Mouse (Mus musculus): ENCODE measurements around the gene D230025D16Rik. TPM values are rescaled to one million over a fixed set of nuclear protein-coding genes. Genes with fewer than 3 reads are reported as not detected.

The D230025D16Rik gene
- total RNA-seq, 2 experiments from 2014 or later: 12.9 to 24.3 TPM

DNA sequence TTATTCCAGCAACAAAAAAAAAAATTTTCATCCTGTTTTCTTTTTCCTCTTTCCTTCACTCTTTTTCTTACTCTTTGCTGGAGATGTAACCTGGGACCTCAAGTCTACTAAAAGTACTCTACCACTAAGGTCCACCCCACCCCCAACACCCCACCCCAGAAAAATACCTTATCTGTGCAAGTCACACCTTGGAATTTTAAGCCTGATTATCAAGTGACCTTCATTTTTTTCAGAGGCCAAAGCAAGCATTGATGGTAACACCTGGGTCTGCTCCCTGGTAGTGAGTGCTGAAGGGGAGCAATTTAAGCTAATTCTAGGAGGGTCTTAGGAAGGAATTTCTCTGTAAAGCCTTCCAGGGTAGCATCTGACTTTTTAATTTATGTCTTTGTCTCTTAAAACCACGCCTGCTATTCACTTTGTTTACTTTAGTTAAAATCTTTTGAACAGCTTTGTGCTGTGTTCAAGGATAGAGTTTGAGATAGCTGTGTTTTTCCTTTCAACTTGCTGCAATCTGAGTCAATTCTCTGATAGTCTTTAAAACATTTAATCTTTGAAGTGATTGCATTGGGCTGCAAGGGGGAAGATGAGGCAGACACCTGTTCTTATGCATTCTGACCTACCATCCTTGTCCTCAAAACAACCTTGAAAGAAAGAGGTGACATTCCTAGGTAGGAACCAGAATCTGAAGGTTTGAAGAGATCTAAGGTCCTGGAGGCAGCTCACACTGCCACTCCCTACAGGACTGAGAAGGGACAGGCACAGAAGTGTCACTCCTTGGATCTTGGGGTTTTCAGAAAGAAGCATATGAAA is 8.4 kb downstream of the D230025D16Rik start:
- ATAC-seq (replicated peaks; ENCODE audit: low FRiP score, poor library complexity, severe bottlenecking): no peak

DNA sequence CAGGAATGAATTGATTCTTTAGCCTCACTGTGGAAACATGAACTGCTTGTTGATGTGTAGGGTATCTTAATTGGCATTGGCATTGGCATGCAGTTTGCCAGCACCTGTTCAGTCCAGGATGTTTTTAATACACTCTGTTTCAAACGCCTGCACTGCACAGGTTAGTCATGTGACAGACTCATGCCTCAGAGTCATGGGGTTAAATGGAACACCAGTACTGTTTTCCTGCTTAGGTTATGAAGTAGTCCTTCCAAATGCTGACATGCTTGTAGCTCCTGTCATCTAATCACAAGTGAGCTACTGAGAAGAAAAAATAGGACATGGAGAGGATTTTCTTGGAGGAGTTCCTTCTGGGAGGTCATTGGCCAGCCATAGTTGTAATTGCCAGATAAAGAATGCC is 10.3 kb downstream of the D230025D16Rik start:
- no peak for ATAC-seq (replicated peaks; ENCODE audit: low FRiP score, poor library complexity, severe bottlenecking)

DNA sequence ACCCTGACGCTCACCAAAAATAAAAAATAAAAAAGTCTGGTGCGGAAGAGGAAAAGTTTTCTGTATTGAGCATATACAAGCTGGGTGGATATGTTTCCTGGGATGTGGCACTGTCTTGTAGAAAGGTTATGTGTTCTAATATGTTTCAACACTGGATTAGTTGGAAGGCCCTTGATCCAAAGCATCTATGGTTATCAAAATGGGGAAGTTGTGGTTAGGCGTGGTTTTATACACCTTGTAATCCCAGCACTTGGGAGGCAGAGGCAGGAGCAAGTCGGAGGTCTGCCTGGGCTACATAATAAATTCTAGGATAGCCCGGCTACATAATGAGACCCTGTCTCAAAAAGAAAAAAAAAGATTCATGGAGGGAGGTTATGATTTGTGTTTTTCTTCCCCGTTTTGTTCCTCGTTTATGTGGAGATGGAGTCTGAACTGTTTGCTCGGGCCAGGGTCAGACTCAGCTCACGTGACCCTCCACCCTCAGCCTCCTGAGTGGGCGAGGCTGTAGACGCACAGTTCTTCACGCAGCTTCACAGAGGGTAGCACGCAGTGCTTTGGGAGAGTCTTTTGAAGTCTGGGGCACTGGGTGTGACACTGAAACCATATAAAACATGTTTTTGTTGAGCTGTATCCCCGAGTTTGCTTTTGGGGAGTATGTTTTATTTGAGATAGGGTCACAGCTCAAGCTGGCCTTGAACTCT is 12.6 kb downstream of the D230025D16Rik start:
- no peak for ATAC-seq (replicated peaks; ENCODE audit: low FRiP score, poor library complexity, severe bottlenecking)

DNA sequence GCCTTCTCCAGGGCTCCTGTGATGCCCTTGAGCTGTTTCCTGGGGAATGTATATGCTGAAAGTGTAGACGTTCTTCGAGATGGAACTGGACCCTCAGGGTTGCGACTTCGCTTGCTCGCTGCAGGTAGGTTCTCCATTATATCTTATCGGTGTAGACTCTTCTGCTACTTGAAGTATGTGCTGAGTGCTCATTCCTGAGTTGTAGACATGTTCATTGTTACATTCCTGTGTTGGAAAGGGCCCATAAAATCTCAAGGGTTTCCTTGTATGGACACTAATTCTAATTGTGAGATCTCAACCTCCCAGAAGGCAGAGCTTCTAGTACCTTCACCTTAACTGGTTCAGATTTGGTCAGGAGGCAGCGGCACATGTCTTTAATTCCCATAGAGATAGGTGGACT is 16.1 kb downstream of the D230025D16Rik start:
- no peak for ATAC-seq (replicated peaks; ENCODE audit: low FRiP score, poor library complexity, severe bottlenecking)

DNA sequence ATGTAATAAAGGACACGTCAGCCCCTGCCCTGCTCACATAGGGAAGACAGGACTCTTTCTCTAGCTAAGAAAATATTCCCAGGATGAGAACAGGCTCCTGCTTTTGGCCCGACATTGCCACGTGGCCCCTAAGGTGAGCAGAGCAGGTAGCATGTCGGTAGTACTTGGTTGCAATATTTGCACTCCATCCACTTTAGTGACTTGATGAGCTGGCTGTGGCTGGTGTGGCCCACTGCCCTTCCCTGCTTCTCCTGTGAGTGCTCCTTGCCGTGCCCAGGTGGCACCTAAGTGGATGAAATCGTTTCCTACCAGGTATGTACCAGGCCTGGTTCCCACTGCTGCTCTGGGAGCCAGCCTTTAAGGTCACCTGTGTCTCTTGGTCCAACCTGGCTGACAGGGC is 27.0 kb downstream of the D230025D16Rik start:
- no peak for ATAC-seq (replicated peaks; ENCODE audit: low FRiP score, poor library complexity, severe bottlenecking)

DNA sequence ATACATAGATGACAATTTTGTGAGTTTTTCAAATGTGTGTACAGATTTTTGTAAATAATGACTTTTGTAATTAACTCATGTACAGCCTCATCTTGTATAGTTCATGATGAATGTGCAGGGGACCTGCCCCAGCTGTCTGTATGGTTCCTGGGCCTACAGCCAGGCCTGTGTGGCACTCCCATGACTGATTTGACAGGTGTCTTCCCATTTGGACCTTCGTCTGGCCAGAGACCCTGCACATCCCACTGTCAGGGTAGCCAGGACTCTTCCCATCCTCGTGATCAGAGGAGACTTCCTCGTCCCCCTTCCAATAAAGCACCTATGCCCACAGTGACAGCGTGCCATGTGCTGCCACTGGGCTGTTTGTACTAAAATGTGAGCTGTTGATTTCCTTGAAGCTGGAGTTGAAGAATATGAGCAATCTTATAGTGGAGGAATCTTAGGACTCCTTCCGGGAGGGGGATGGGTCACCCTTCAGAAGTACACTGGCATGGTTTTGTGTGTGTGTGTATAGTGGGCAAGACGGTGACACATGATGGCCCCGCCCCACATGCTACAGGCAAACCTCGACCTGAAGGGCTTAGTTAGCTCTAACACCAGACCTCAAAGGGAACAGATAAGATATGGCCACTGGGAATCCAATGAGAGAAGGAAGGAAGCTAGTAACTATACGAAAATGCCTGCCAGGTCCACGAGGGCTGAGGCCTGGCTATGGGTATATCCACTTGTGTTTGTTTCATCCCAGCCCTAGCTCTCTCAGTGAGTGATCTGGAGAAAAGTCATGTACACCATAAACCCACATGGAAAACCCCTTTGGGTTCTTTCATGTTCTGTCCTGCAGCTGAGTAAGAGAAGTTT is 28.0 kb downstream of the D230025D16Rik start:
- no peak for ATAC-seq (replicated peaks; ENCODE audit: low FRiP score, poor library complexity, severe bottlenecking)

DNA sequence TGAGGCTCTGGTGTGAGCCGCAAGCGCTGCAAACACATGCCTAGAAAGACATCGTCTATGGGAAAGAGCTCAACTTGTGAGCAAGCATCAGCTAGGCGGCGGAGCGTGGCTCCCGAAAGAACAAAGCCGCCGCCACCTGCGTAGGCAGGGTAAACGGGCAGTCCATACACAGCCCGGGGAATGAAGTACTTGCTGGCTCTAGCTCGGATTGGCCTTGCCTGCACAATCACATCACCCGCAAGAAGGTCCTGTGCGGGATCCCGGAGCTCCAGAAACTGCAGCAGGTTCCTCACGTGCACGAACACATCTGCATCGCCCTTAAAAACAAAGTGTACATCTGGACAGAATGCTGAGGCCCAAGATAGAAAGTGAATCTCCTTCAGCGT is 28.8 kb downstream of the D230025D16Rik start:
- ATAC-seq (replicated peaks; ENCODE audit: low FRiP score, poor library complexity, severe bottlenecking): no peak

DNA sequence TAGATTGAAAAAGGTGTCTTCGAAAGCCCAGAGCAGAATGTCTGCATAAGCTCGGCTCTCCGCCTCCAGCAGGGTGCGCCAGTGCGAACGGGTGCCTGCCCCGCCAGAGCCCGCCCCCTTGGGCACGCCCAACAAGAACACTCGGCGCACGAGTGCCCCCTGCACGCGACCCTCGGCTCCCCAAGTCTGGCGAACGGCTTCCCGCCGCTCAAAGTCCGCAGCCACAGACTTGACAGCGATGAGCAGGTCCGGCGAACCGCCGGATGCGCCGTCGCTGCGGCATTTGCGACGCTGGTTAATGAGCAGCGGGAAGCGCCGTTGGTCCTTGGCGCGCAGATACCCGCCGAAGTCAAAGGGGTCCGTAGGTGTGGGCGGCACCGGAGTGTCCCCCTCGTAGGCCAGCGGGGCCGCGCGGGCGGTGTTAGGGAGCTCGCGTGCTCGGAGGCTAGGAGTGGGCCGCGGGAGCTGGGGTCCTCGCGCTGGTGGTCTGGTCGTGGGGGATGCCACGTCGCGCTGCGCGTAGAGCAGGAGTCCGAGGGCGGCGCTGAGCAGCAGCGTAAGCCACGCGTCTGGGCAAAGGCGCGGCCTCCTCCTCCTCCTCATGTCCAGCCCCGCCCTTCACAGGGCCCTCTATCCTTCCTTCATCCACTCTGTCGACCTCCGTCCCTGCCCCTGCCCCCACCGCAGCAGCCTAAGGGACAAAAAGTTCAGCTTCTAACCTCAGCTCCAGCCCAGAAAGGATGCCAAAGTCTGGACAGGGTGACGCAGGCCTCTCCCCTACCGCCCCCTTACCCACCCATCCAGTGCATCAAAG is 29.4 kb downstream of the D230025D16Rik start:
- ATAC-seq (replicated peaks; ENCODE audit: low FRiP score, poor library complexity, severe bottlenecking): peak; percentile 84

DNA sequence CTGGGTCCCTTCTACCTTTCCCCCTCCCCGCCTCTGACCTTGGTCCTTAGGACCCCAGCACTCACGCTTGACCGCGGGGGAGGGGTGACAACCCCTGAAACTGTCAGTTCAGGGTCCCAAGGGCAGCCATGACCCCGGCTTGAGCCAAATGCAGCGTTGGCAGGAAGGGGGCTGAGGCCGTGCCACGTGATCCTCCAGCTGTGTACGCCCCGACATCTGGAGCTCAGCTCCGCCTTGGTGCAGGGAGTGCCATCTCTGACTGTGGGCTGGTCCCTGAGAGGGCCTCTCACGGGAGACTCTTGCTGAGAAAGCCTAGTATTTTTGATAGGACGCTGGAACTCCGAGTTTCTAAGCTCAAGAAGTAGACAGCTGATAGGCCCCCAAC is 30.0 kb downstream of the D230025D16Rik start, which contains the start of gene B3gnt9:
Gene B3gnt9, minus strand, starts transcription at position 188 of the 385 bp plus-strand sequence.
- ATAC-seq (replicated peaks; ENCODE audit: low FRiP score, poor library complexity, severe bottlenecking): peak; percentile 74

DNA sequence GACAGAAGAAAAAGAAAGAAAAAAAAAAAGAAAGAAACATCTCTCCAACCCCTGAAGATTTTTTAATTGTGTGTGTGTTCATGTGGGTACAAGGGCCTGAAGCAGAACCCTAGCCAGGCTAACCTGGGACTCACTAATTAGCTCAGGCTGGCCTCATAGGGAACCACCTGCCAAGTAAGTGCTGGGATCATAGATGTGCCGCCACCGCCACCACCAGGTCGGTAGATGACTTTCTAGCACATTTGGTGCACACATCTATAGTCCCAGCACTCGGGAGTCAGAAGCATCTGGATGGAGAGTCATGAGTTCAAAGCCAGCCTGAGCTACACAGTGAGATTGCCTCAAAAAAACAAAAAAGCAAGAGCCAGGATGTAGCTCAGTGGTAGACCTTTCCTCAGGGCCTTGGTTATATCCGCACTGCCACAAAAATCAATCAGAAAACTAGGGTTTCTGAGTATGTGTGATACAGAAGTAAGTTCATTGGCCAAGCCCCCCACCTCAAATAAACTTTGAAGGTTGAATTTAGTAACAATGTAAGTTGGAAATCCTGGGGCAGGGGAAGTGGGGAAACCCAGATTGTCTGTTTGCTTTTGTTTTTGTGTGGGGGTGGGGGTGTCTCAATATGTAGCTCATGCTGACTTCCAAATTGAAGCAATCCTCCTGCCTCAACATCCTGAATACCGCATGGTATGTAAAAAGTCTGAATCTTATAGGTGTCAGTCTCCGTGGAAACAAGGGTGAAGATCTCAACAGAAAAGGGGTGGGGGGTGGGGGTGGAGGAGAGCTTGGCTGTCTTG is 32.6 kb downstream of the D230025D16Rik start:
- no peak for ATAC-seq (replicated peaks; ENCODE audit: low FRiP score, poor library complexity, severe bottlenecking)

DNA sequence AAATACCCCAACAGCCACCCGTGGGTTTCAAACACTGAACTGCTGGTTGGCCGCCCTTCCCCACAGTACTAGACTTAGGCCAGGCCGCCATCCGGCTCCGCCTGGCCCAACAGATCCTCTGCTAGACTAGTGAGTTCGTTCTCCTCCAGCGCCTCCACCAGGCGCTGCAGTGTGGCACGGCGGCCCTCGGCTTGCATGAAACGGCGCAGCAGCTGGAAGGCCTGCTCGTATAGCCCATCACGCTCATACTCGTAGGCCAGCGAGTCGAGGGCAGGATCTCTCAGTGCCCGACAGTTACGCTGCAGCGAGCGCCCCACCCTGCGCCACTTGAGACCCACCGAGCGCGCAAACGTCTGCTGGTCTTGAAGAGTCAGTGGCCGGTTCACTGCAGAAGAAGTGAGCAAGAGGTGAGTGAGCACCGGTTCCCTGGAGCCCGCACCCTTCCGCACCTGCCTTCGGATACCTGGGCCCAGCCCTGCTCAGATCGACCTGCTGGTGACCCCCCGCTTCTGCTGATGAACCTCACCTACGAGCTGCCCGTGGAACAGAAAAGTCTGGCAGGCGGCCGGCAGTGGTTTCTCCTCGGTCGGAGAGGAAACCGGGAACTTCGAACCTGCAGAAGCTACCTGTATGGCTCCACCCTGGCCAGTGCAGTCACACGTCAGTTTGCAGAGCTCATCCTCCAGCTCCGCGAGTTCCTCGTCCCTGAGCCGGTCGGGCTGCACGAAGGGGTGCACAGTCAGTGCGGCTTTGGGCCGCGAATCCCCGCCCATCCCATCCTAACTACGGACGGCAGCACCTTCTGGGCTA is 34.2 kb downstream of the D230025D16Rik start:
- ATAC-seq (replicated peaks; ENCODE audit: low FRiP score, poor library complexity, severe bottlenecking): no peak

DNA sequence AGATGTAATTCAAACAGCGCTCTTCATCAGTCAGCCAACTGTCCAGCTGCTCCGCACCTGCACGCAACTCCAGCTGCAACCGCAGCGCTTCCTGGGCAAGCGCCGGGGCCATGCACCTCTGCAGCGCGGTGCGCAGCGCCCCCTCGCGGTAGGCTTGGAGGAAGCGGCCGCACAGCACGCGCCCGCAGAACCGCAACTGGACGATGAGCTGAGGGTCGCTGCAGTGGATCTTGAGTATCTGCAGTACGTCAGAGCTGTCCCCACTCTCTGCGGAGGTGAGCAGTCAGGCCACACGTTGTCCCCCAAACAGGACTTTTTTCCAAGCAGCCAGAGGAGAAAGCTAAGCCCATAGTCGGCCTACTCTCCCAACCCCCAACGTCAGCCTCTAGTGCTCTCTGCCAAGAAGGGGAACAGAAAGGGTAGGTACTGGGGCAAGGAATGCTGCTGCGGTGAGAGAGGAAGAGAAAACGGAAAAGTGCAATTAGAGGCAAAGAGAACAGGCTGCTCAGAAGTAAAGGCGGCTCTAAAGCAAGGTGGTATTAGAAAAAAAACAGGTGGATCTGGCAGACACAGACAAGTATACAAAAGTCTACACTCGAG is 34.9 kb downstream of the D230025D16Rik start:
- peak; percentile 59 for ATAC-seq (replicated peaks; ENCODE audit: low FRiP score, poor library complexity, severe bottlenecking)

DNA sequence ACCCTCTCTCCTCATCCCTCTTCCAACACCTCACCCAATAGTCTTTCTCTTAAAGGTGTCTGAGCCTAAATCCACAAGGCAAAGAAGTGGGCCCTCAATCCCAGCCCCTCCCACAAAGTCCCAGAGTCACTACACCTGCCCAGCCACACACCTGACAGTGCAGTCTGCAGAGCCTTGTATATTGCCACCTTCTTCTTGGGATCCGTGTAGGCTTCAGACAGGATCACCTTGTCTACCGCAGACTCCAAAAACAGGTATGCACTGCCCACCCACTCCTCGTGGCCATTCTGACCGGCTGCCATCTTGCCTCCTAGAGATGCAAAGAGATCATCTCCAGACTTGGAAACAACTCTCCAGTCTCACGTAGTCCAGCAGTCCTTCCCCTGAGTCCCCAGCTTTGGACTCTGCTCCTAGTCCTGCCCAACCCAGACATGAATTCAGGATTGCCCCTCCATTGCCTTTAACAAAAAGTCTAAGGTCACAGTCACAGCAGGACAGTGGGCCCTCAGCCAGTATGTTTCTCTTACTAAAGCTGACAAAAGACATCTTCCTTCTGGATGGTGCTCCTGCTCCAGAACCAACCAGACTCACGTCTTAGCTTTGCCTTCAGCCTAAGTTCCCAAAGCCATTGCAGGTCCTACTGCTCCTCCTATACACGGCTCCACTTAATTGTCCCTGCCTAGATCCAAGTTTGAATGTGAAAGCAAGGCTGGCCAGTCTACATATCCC is 35.6 kb downstream of the D230025D16Rik start:
- ATAC-seq (replicated peaks; ENCODE audit: low FRiP score, poor library complexity, severe bottlenecking): no peak

DNA sequence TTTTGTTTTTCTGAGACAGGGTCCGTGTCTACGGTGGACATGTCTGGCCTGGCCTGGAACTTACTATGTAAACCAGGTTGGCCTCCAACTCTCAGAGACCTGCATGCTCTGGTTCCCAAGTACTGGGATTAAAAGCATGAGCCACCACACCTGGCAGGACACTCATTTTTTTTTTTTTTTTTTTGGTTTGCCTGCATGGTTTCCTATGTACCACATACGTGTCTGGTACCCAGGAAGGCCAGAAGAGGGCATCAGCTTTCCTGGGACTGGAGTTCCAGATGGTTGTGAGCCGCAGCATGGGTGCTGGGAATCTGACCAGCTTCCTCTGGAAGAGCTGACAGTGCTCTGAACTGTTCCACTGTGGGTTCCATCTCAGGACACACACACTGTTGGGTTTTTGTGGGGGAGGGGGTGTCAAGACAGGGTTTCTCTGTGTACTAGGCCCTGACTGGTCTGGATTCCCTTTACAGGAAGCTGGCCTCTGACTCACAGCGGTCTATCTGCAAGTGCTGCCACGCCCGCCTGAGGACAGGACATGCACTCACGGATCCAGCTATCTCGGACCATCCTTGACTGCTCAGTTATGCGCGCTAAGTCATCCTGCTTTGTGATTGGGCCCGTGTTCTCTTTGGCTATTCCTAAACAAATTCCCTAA is 36.5 kb downstream of the D230025D16Rik start:
- no peak for ATAC-seq (replicated peaks; ENCODE audit: low FRiP score, poor library complexity, severe bottlenecking)

DNA sequence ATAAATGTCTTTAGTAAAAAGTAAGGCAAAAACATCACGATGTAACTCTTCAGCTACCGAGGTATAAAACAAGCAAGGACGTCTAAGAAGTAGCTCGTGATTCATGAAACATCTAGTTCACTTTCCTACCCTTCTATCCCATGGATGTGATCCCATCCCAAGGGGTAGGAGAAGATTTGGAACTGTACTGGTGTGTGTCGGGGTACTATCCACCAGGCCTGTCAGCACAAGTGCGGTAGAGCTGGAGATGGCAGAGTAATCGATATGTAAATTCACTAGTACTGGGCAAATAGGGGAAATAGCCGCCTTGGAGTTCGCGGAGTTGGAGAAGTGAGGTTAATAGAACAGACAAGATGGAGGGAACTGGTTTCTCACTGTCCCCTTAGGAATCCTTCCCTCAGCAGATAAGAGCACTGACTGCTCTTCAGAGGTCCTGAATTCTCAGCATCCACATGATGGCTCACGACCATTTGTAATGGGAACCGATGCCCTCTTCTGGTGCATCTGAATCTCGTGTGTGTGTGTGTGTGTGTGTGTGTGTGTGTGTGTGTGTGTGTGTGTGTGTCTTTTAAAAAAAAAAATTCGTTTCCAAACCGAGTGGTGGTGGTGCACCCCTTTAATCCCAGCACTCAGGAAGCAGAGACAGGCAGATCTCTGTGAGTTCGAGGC is 38.4 kb downstream of the D230025D16Rik start:
- no peak for ATAC-seq (replicated peaks; ENCODE audit: low FRiP score, poor library complexity, severe bottlenecking)
